Mouse (Mus musculus): ENCODE measurements around the gene Ank2. TPM values are rescaled to one million over a fixed set of nuclear protein-coding genes. Genes with fewer than 3 reads are reported as not detected.
A peak's percentile ranks its signal among the peaks of the same experiment; 100 is the strongest.

Gene Ank2
- polyA plus RNA-seq, 1 experiment from 2014 or later = 78.8 TPM

- H3K36me3 ChIP-seq (ENCODE audit: control insufficient read depth, insufficient read depth, low read length) = no peaks in the 10 kb centered on the region; the same call in 1 of the 2 replicates
- no peak overlapping the region for H3K27ac ChIP-seq (ENCODE audit: low read depth, low read length)
- H3K4me2 ChIP-seq (ENCODE audit: low read depth, low read length, severe bottlenecking) = no peak overlapping the region
- H3K27me3 ChIP-seq (ENCODE audit: control insufficient read depth, insufficient read depth, low read length) = no peaks in the 10 kb centered on the region
- DNase-seq (ENCODE audit: low spot score) (no peak), ATAC-seq (replicated peaks; ENCODE audit: low FRiP score) (no peak)
- H3K9me3 ChIP-seq (ENCODE audit: control insufficient read depth, low read length) = no peaks in the 10 kb centered on the region
- H3K9ac ChIP-seq (ENCODE audit: low read length) = no peak overlapping the region
- H3K4me3 ChIP-seq (ENCODE audit: low read depth, low read length) = no peak overlapping the region
- no peaks in the 10 kb centered on the region for H3K4me1 ChIP-seq (replicated peaks; ENCODE audit: control insufficient read depth, insufficient read depth, low read length)
- WGBS = 49% methylated on average over 5 of the region's 5 CpGs
Measured at GRCm38 (mm10) chr3:126940452-126940851, 558.7 kb downstream of the Ank2 start.

GRCm38 (mm10) chr3:126931884-126932506 is 567.2 kb downstream of the Ank2 start:
- H3K9me3 ChIP-seq (ENCODE audit: control insufficient read depth, low read length) = no peaks in the 10 kb centered on the region
- H3K9ac ChIP-seq (ENCODE audit: low read length) = no peak overlapping the region
- no peak overlapping the region for H3K4me2 ChIP-seq (ENCODE audit: low read depth, low read length, severe bottlenecking)
- ATAC-seq (replicated peaks; ENCODE audit: low FRiP score) (peak; percentile 51; the same call in 1 of the 2 replicates), DNase-seq (ENCODE audit: low spot score) (no peak)
- no peaks in the 10 kb centered on the region; the same call in 1 of the 2 replicates for H3K36me3 ChIP-seq (ENCODE audit: control insufficient read depth, insufficient read depth, low read length)
- WGBS = 75% methylated on average over 4 of the region's 4 CpGs
- no peaks in the 10 kb centered on the region for H3K4me1 ChIP-seq (replicated peaks; ENCODE audit: control insufficient read depth, insufficient read depth, low read length)
- H3K27me3 ChIP-seq (ENCODE audit: control insufficient read depth, insufficient read depth, low read length) = no peaks in the 10 kb centered on the region
- H3K27ac ChIP-seq (ENCODE audit: low read depth, low read length) = no peak overlapping the region
- no peak overlapping the region for H3K4me3 ChIP-seq (ENCODE audit: low read depth, low read length)

- 81% methylated on average over 12 of the region's 12 CpGs for WGBS
- Histone ChIP-seq H3K9me3 (ENCODE audit: control insufficient read depth, low read length) (no peaks in the 10 kb centered on the region), H3K4me3 (ENCODE audit: low read depth, low read length) (no peak overlapping the region), H3K4me2 (ENCODE audit: low read depth, low read length, severe bottlenecking) (no peak overlapping the region), H3K36me3 (ENCODE audit: control insufficient read depth, insufficient read depth, low read length) (peaks cover 3% of the 10 kb centered on the region; the same call in 1 of the 2 replicates), H3K27me3 (ENCODE audit: control insufficient read depth, insufficient read depth, low read length) (no peaks in the 10 kb centered on the region), H3K9ac (ENCODE audit: low read length) (no peak overlapping the region), H3K4me1 (replicated peaks; ENCODE audit: control insufficient read depth, insufficient read depth, low read length) (no peaks in the 10 kb centered on the region), H3K27ac (ENCODE audit: low read depth, low read length) (no peak overlapping the region)
- no peak for ATAC-seq (replicated peaks; ENCODE audit: low FRiP score)
- DNase-seq (ENCODE audit: low spot score) = no peak
Measured at GRCm38 (mm10) chr3:126923575-126924382, 575.4 kb downstream of the Ank2 start.

- DNase-seq (ENCODE audit: low spot score) (no peak), ATAC-seq (replicated peaks; ENCODE audit: low FRiP score) (no peak)
- H3K9ac ChIP-seq (ENCODE audit: low read length) = no peak overlapping the region
- H3K36me3 ChIP-seq (ENCODE audit: control insufficient read depth, insufficient read depth, low read length) = peaks cover 3% of the 10 kb centered on the region; the same call in 1 of the 2 replicates
- 87% methylated on average over 3 of the region's 3 CpGs for WGBS
- H3K4me1 ChIP-seq (replicated peaks; ENCODE audit: control insufficient read depth, insufficient read depth, low read length) = no peaks in the 10 kb centered on the region
- H3K27ac ChIP-seq (ENCODE audit: low read depth, low read length) = no peak overlapping the region
- H3K4me3 ChIP-seq (ENCODE audit: low read depth, low read length) = no peak overlapping the region
- no peak overlapping the region for H3K4me2 ChIP-seq (ENCODE audit: low read depth, low read length, severe bottlenecking)
- no peaks in the 10 kb centered on the region for H3K27me3 ChIP-seq (ENCODE audit: control insufficient read depth, insufficient read depth, low read length)
- no peaks in the 10 kb centered on the region for H3K9me3 ChIP-seq (ENCODE audit: control insufficient read depth, low read length)
Measured at GRCm38 (mm10) chr3:126921941-126922340, 577.2 kb downstream of the Ank2 start.

- WGBS = 88% methylated on average over 3 of the region's 3 CpGs
- DNase-seq (ENCODE audit: low spot score) = no peak
Measured at GRCm38 (mm10) chr3:126920296-126920695, 578.9 kb downstream of the Ank2 start.

GRCm38 (mm10) chr3:126918805-126919473 is 580.2 kb downstream of the Ank2 start:
- H3K4me2 ChIP-seq (ENCODE audit: low read depth, low read length, severe bottlenecking) = no peak overlapping the region
- 92% methylated on average over 10 of the region's 10 CpGs for WGBS
- no peaks in the 10 kb centered on the region for H3K4me1 ChIP-seq (replicated peaks; ENCODE audit: control insufficient read depth, insufficient read depth, low read length)
- no peak overlapping the region for H3K4me3 ChIP-seq (ENCODE audit: low read depth, low read length)
- H3K27ac ChIP-seq (ENCODE audit: low read depth, low read length) = no peak overlapping the region
- H3K9me3 ChIP-seq (ENCODE audit: control insufficient read depth, low read length) = no peaks in the 10 kb centered on the region
- DNase-seq (ENCODE audit: low spot score) (no peak), ATAC-seq (replicated peaks; ENCODE audit: low FRiP score) (0 out of 2 replicates have a peak, but pooled peaks have one; percentile 42)
- no peaks in the 10 kb centered on the region for H3K27me3 ChIP-seq (ENCODE audit: control insufficient read depth, insufficient read depth, low read length)
- H3K36me3 ChIP-seq (ENCODE audit: control insufficient read depth, insufficient read depth, low read length) = peaks cover 3% of the 10 kb centered on the region; the same call in 1 of the 2 replicates
- H3K9ac ChIP-seq (ENCODE audit: low read length) = no peak overlapping the region

More at GRCm38 (mm10) chr3:126920296-126920695, 578.9 kb downstream of the Ank2 start:
- Histone ChIP-seq H3K27me3 (ENCODE audit: control insufficient read depth, insufficient read depth, low read length) (no peaks in the 10 kb centered on the region), H3K4me3 (ENCODE audit: low read depth, low read length) (no peak overlapping the region), H3K9ac (ENCODE audit: low read length) (no peak overlapping the region), H3K9me3 (ENCODE audit: control insufficient read depth, low read length) (no peaks in the 10 kb centered on the region), H3K4me1 (replicated peaks; ENCODE audit: control insufficient read depth, insufficient read depth, low read length) (no peaks in the 10 kb centered on the region), H3K36me3 (ENCODE audit: control insufficient read depth, insufficient read depth, low read length) (peaks cover 3% of the 10 kb centered on the region; the same call in 1 of the 2 replicates), H3K27ac (ENCODE audit: low read depth, low read length) (no peak overlapping the region), H3K4me2 (ENCODE audit: low read depth, low read length, severe bottlenecking) (no peak overlapping the region)
- no peak for ATAC-seq (replicated peaks; ENCODE audit: low FRiP score)

GRCm38 (mm10) chr3:126916381-126916780 is 582.8 kb downstream of the Ank2 start:
- peak; percentile 36; the same call in 1 of the 2 replicates for ATAC-seq (replicated peaks; ENCODE audit: low FRiP score)
- no peaks in the 10 kb centered on the region for H3K36me3 ChIP-seq (ENCODE audit: control insufficient read depth, insufficient read depth, low read length)
- H3K9ac ChIP-seq (ENCODE audit: low read length) = no peak overlapping the region
- no peak overlapping the region for H3K27ac ChIP-seq (ENCODE audit: low read depth, low read length)
- H3K4me3 ChIP-seq (ENCODE audit: low read depth, low read length) = no peak overlapping the region
- no peak for DNase-seq (ENCODE audit: low spot score)
- H3K27me3 ChIP-seq (ENCODE audit: control insufficient read depth, insufficient read depth, low read length) = no peaks in the 10 kb centered on the region
- H3K9me3 ChIP-seq (ENCODE audit: control insufficient read depth, low read length) = no peaks in the 10 kb centered on the region
- no peak overlapping the region for H3K4me2 ChIP-seq (ENCODE audit: low read depth, low read length, severe bottlenecking)
- no peaks in the 10 kb centered on the region for H3K4me1 ChIP-seq (replicated peaks; ENCODE audit: control insufficient read depth, insufficient read depth, low read length)

- ATAC-seq (replicated peaks; ENCODE audit: low FRiP score) (peak; percentile 88), DNase-seq (ENCODE audit: low spot score) (peak; percentile 57)
- 12% methylated on average over 3 of the region's 3 CpGs for WGBS
- Histone ChIP-seq H3K4me1 (replicated peaks; ENCODE audit: control insufficient read depth, insufficient read depth, low read length) (no peaks in the 10 kb centered on the region), H3K36me3 (ENCODE audit: control insufficient read depth, insufficient read depth, low read length) (no peaks in the 10 kb centered on the region), H3K9me3 (ENCODE audit: control insufficient read depth, low read length) (no peaks in the 10 kb centered on the region), H3K4me2 (ENCODE audit: low read depth, low read length, severe bottlenecking) (no peak overlapping the region), H3K27me3 (ENCODE audit: control insufficient read depth, insufficient read depth, low read length) (no peaks in the 10 kb centered on the region), H3K4me3 (ENCODE audit: low read depth, low read length) (no peak overlapping the region), H3K27ac (ENCODE audit: low read depth, low read length) (no peak overlapping the region), H3K9ac (ENCODE audit: low read length) (no peak overlapping the region)
Measured at GRCm38 (mm10) chr3:126903543-126903942, 595.6 kb downstream of the Ank2 start.
